Mouse (Mus musculus): ENCODE results near the gene Gale.
"Not testable (repeated sequence)": the region's sequence is repeated elsewhere in the genome, so short reads cannot be mapped to it uniquely, and the experiment has no call there.

Gale gene

GRCm38 (mm10) chr4:135970585-135970984, 7.1 kb downstream of the Gale start:
- no peak for DNase-seq (ENCODE audit: low read depth)

- no peak for DNase-seq (ENCODE audit: low read depth)
These were observed 8.5 kb downstream of the Gale start for GRCm38 (mm10) chr4:135971805-135972555.

GRCm38 (mm10) chr4:135972556-135972906, 9.0 kb downstream of the Gale start, which contains the start of gene Lypla2:
TSS of gene Lypla2 (minus strand) at chr4:135972626.
- DNase-seq (ENCODE audit: low read depth), result peak; percentile 82

- peak; percentile 73 for DNase-seq (ENCODE audit: low read depth)
These were observed 9.6 kb downstream of the Gale start for GRCm38 (mm10) chr4:135972911-135973811.

GRCm38 (mm10) chr4:135976146-135976545, 12.6 kb downstream of the Gale start:
- no peak for DNase-seq (ENCODE audit: low read depth)

GRCm38 (mm10) chr4:135980223-135980622, 16.7 kb downstream of the Gale start:
- not testable (repeated sequence) for DNase-seq (ENCODE audit: low read depth)

GRCm38 (mm10) chr4:135981524-135982063, 18.1 kb downstream of the Gale start:
- DNase-seq (ENCODE audit: low read depth), result no peak

- DNase-seq (ENCODE audit: low read depth), result no peak
These were observed 21.0 kb downstream of the Gale start for GRCm38 (mm10) chr4:135984556-135984955.

- DNase-seq (ENCODE audit: low read depth), result peak; percentile 58
These were observed 21.7 kb downstream of the Gale start for GRCm38 (mm10) chr4:135985193-135985592.

GRCm38 (mm10) chr4:135985769-135986168, 22.2 kb downstream of the Gale start:
- DNase-seq (ENCODE audit: low read depth), result no peak

GRCm38 (mm10) chr4:135986301-135986942, 22.9 kb downstream of the Gale start:
- no peak for DNase-seq (ENCODE audit: low read depth)

- peak; percentile 92 for DNase-seq (ENCODE audit: low read depth)
These were observed 23.6 kb downstream of the Gale start, which contains the start of gene Pithd1 for GRCm38 (mm10) chr4:135986943-135987710. TSS of gene Pithd1 (minus strand) at chr4:135987264.

- no peak for DNase-seq (ENCODE audit: low read depth)
These were observed 24.2 kb downstream of the Gale start for GRCm38 (mm10) chr4:135987714-135988113.

GRCm38 (mm10) chr4:135993941-135994340, 30.4 kb downstream of the Gale start:
- DNase-seq (ENCODE audit: low read depth), result no peak

- DNase-seq (ENCODE audit: low read depth), result no peak
These were observed 31.6 kb downstream of the Gale start for GRCm38 (mm10) chr4:135995118-135995517.

GRCm38 (mm10) chr4:136004107-136004675, 40.7 kb downstream of the Gale start:
- DNase-seq (ENCODE audit: low read depth), result no peak

- no peak for DNase-seq (ENCODE audit: low read depth)
These were observed 41.4 kb downstream of the Gale start for GRCm38 (mm10) chr4:136004921-136005320.

GRCm38 (mm10) chr4:136006821-136007220, 43.3 kb downstream of the Gale start:
- DNase-seq (ENCODE audit: low read depth), result peak; percentile 81

- no peak for DNase-seq (ENCODE audit: low read depth)
These were observed 45.4 kb downstream of the Gale start for GRCm38 (mm10) chr4:136008782-136009447.

GRCm38 (mm10) chr4:136010586-136010985, 47.1 kb downstream of the Gale start:
- DNase-seq (ENCODE audit: low read depth), result no peak

Measured in 416B (cell line).